In genomic region chr8:87961680-87962513, GRCm38 (mm10) we compare ENCODE assay signal across 7 mouse cellular contexts. TPM values are rescaled to one million over a fixed set of nuclear protein-coding genes. Genes with fewer than 3 reads are reported as not detected.
DNase-seq lines count a peak whose midpoint lies in the region; ATAC-seq and TF ChIP-seq lines count a peak whose summit lies in the region.

No protein-coding gene starts in this region.

- peak overlapping the region; percentile 41; the same call in 1 of the 2 replicates for H3K27ac ChIP-seq in forebrain, embryonic 14.5 days (ENCODE audit: low read depth, low read length)
- peak overlapping the region; percentile 67; the same call in 1 of the 2 replicates for H3K27ac ChIP-seq in hindbrain, embryonic 11.5 days (ENCODE audit: low read depth, low read length)
- H3K27ac ChIP-seq in midbrain, embryonic 12.5 days (replicated peaks) = peak overlapping the region; percentile 62

- no peak for TF ChIP-seq CTCF in brain, embryonic 14.5 days (IDR thresholded peaks at IDR 0.05; ENCODE audit: borderline replicate concordance, extremely low read depth, insufficient read depth, insufficient read length)

- TF ChIP-seq POLR2A in brain, embryonic 14.5 days (IDR thresholded peaks at IDR 0.05; ENCODE audit: borderline replicate concordance, extremely low read depth, insufficient read depth, insufficient read length, poor library complexity, severe bottlenecking) = no peak

- H3K4me1 ChIP-seq in forebrain, embryonic 14.5 days (ENCODE audit: control insufficient read depth, insufficient read depth, low read length) = peaks cover 24% of the 10 kb centered on the region
- peaks cover 18% of the 10 kb centered on the region for H3K4me1 ChIP-seq in hindbrain, embryonic 11.5 days (replicated peaks; ENCODE audit: control insufficient read depth, insufficient read depth, low read length)
- peaks cover 43% of the 10 kb centered on the region for H3K4me1 ChIP-seq in midbrain, embryonic 12.5 days

- peaks cover 12% of the 10 kb centered on the region; the same call in 1 of the 2 replicates for H3K27me3 ChIP-seq in forebrain, embryonic 14.5 days (replicated peaks; ENCODE audit: control insufficient read depth, insufficient read depth, low read length)
- peaks cover 5% of the 10 kb centered on the region; the same call in 1 of the 2 replicates for H3K27me3 ChIP-seq in hindbrain, embryonic 11.5 days (ENCODE audit: control insufficient read depth, insufficient read depth, low read length)
- peaks cover 36% of the 10 kb centered on the region for H3K27me3 ChIP-seq in midbrain, embryonic 12.5 days

- peak; percentile 3; the same call in 1 of the 2 replicates for ATAC-seq in forebrain, embryonic 14.5 days
- ATAC-seq in hindbrain, embryonic 11.5 days (ENCODE audit: low FRiP score) = peak; percentile 35
- ATAC-seq in midbrain, embryonic 12.5 days (ENCODE audit: low FRiP score, low read depth) = peak; percentile 13; the same call in 1 of the 2 replicates

- H3K9me3 ChIP-seq in forebrain, embryonic 14.5 days (replicated peaks; ENCODE audit: control insufficient read depth, low read length) = no peaks in the 10 kb centered on the region
- H3K9me3 ChIP-seq in hindbrain, embryonic 11.5 days (ENCODE audit: control insufficient read depth, low read length) = no peaks in the 10 kb centered on the region
- H3K9me3 ChIP-seq in midbrain, embryonic 12.5 days = no peaks in the 10 kb centered on the region

- DNase-seq in adrenal gland, adult (ENCODE audit: inconsistent age in 2 of 2, low spot score in 1 of 2) = peak; percentile 77 to 91
- peak; percentile 77 for DNase-seq in brain, embryonic 14.5 days (ENCODE audit: low read depth)
- peak; percentile 72 for DNase-seq in forebrain, embryonic 14.5 days (ENCODE audit: low spot score)
- DNase-seq in hindbrain, embryonic 11.5 days (ENCODE audit: low spot score) = peak; percentile 67
- DNase-seq in layer of hippocampus, postnatal 36 days = peak; percentile 26 to 47
- peak; percentile 29 for DNase-seq in urinary bladder, postnatal 25 days (ENCODE audit: low spot score)

- H3K36me3 ChIP-seq in forebrain, embryonic 14.5 days (ENCODE audit: control insufficient read depth, insufficient read depth, low read length) = no peaks in the 10 kb centered on the region
- H3K36me3 ChIP-seq in hindbrain, embryonic 11.5 days (ENCODE audit: control insufficient read depth, insufficient read depth, low read length) = no peaks in the 10 kb centered on the region
- no peaks in the 10 kb centered on the region for H3K36me3 ChIP-seq in midbrain, embryonic 12.5 days

- H3K4me3 ChIP-seq in forebrain, embryonic 14.5 days (ENCODE audit: low read depth, low read length) = peak overlapping the region; percentile 85
- H3K4me3 ChIP-seq in hindbrain, embryonic 11.5 days (ENCODE audit: low read depth, low read length) = peak overlapping the region; percentile 92
- peak overlapping the region; percentile 93 for H3K4me3 ChIP-seq in midbrain, embryonic 12.5 days

- peak overlapping the region; percentile 85 for H3K4me2 ChIP-seq in forebrain, embryonic 14.5 days (ENCODE audit: low read length)
- peak overlapping the region; percentile 74 for H3K4me2 ChIP-seq in hindbrain, embryonic 11.5 days (replicated peaks; ENCODE audit: low read depth, low read length)
- peak overlapping the region; percentile 89 for H3K4me2 ChIP-seq in midbrain, embryonic 12.5 days (replicated peaks)

- H3K9ac ChIP-seq in forebrain, embryonic 14.5 days (ENCODE audit: low read length) = peak overlapping the region; percentile 59
- peak overlapping the region; percentile 48 for H3K9ac ChIP-seq in hindbrain, embryonic 11.5 days (ENCODE audit: low read depth, low read length)
- peak overlapping the region; percentile 45 for H3K9ac ChIP-seq in midbrain, embryonic 12.5 days (replicated peaks)

- under 1% methylated on average over 50 of the region's 50 CpGs for WGBS in forebrain, embryonic 14.5 days
- under 1% methylated on average over 49 of the region's 50 CpGs for WGBS in hindbrain, embryonic 11.5 days
- WGBS in midbrain, embryonic 12.5 days = under 1% methylated on average over 50 of the region's 50 CpGs

RNA-seq across cellular contexts. Expression of gene Zfp423, which starts 2.5 kb away (rescaled TPM):
- 58.6 and 113 TPM in 2 replicates for polyA plus RNA-seq in brain, embryonic 14.5 days (2012; rRNA removed)
- polyA plus RNA-seq in forebrain, embryonic 14.5 days (2014; fragmentation: Nextera tagmentation; extraction: Ambion mirVana) = 26.4 and 27.9 TPM in 2 replicates
- polyA plus RNA-seq in hindbrain, embryonic 11.5 days (2014; fragmentation: Nextera tagmentation; extraction: Ambion mirVana) = 43.3 and 49.5 TPM in 2 replicates
- total RNA-seq in layer of hippocampus, postnatal 36 days (2021) = 10 to 100 TPM; 32.0 to 32.5 TPM
- 47.9 and 60.8 TPM in 2 replicates for polyA plus RNA-seq in midbrain, embryonic 12.5 days (2016; fragmentation: Nextera tagmentation; extraction: Ambion mirVana)

Comparison
In these comparisons a context has a peak if more than half of its experiments do, and no peak if none do; other contexts are left out.
1. Peak in every context shown above with its lines: DNase-seq, ATAC-seq, H3K4me3 ChIP-seq and H3K27ac ChIP-seq.
2. DNase-seq: peak in every context shown above with its lines; median percentile 84 in adrenal gland, adult; 77 in brain, embryonic 14.5 days; 72 in forebrain, embryonic 14.5 days; 67 in hindbrain, embryonic 11.5 days; 36 in layer of hippocampus, postnatal 36 days; 29 in urinary bladder, postnatal 25 days.